Mouse (Mus musculus) small intestine, adult 2 months (tissue): ENCODE measurements around the gene Itgad. TPM values are rescaled to one million over a fixed set of nuclear protein-coding genes. Genes with fewer than 3 reads are reported as not detected.

ENCODE experiments used
- H3K27ac ChIP-seq: fragments of 200-500 bp; 2 replicates; pipeline ENCODE4 v1.5.1; 2012; ENCODE audit warnings: low read depth, low read length, control low read depth, inconsistent platforms; ENCODE audit not compliant: insufficient read depth
- H3K27me3 ChIP-seq: fragments of 200-500 bp; 2 replicates; pipeline ENCODE4 v1.6.1; 2012; ENCODE audit warnings: mild to moderate bottlenecking, moderate library complexity, low read length, inconsistent platforms; ENCODE audit not compliant: control insufficient read depth, insufficient read depth
- H3K36me3 ChIP-seq: fragments of 200-500 bp; 2 replicates; pipeline ENCODE4 v1.6.1; 2012; ENCODE audit warnings: mild to moderate bottlenecking, low read length, control low read depth, inconsistent platforms; ENCODE audit not compliant: control insufficient read depth, insufficient read depth
- H3K4me1 ChIP-seq: fragments of 200-500 bp; 2 replicates; pipeline ENCODE4 v1.6.1; 2012; ENCODE audit warnings: low read length, inconsistent platforms, mixed read lengths; ENCODE audit not compliant: control insufficient read depth, insufficient read depth, insufficient read length
- H3K4me3 ChIP-seq: fragments of 200-500 bp; 2 replicates; pipeline ENCODE4 v1.5.1; 2012; ENCODE audit warnings: low read depth, mild to moderate bottlenecking, control low read depth, inconsistent platforms, low read length, moderate library complexity
- CTCF ChIP-seq: fragments of 200-500 bp; IDR thresholded peaks from 2 replicates; pipeline ENCODE4 v1.5.1; 2012; ENCODE audit warnings: low read depth, mild to moderate bottlenecking, control low read depth, inconsistent platforms, low read length, moderate library complexity, mixed read lengths; ENCODE audit not compliant: insufficient replicate concordance, insufficient read length; ENCODE audit errors: extremely low read depth
- POLR2A ChIP-seq: fragments of 200-500 bp; IDR thresholded peaks from 2 replicates; pipeline ENCODE4 v1.6.1; 2012; ENCODE audit warnings: low read depth, mild to moderate bottlenecking, control low read depth, inconsistent platforms, low read length, moderate library complexity
- WGBS: fragments of 180-500 bp; shearing (Covaris S2); methylation state at CpG from one replicate; pipeline ENCODE4 v1.1.7; 2018; 5-methylcytosine and 5-hydroxymethylcytosine counted together
- polyA plus RNA-seq: library from polyadenylated mRNA; depleted of rRNA; stranded (reverse); fragments of >200 nt; gene quantifications from 2 replicates; pipeline ENCODE4 v1.2.3, GENCODE M21; 2012

The Itgad gene
- polyA plus RNA-seq, 1 experiment = 1.4 TPM

DNA sequence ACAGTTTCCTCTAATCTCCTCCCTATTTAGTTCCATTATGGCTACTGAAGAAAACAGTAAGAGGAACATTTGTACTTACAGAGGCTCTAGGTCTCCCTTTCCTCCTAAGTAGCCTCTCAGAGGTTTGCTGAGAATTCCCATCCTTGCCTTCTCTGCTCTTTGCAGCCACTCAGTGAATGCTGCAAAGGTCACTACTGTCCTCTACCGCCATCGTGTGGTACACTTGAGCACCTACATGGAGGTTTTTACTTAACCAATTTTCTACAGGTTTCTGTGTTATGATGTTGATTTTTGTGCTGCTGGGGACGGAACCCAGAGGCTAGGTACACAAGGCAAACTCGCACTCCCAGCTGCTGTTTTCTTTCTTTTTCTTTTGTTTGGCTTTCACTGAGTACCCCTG is 54.0 kb downstream of the Itgad start:
- no peak overlapping the region for H3K27ac ChIP-seq
- TF ChIP-seq POLR2A (no peak), CTCF (peak; percentile 81; the same call in 1 of the 2 replicates)
- no peaks in the 10 kb centered on the region for H3K36me3 ChIP-seq
- no peak overlapping the region for H3K4me3 ChIP-seq
- 6% methylated on average over 4 of the region's 4 CpGs for WGBS
- peaks cover 8% of the 10 kb centered on the region for H3K4me1 ChIP-seq
- H3K27me3 ChIP-seq = no peaks in the 10 kb centered on the region

DNA sequence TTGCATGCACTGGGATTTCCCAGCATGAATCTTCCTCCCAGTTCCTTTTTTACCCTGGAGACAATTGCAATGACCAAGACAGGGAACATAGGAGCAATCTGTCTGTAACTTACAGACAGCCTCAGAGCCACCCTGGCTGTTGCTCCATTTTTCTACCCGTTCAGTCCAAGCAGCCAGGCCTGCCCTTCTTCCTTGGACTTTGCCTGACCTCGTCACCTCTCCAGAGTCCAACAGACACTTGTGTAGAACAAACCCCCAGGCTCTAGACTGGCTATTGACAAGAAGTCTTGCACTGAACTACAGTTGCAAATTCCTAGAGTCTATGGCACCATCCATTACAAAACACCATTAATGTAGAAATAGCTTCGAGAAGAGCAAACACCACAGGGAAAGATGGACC is 55.6 kb downstream of the Itgad start:
- WGBS = 51% methylated on average over 3 of the region's 3 CpGs
- H3K4me1 ChIP-seq = peaks cover 8% of the 10 kb centered on the region
- no peaks in the 10 kb centered on the region for H3K27me3 ChIP-seq
- TF ChIP-seq POLR2A (no peak), CTCF (no peak)
- no peaks in the 10 kb centered on the region for H3K36me3 ChIP-seq
- no peak overlapping the region for H3K27ac ChIP-seq
- no peak overlapping the region for H3K4me3 ChIP-seq

DNA sequence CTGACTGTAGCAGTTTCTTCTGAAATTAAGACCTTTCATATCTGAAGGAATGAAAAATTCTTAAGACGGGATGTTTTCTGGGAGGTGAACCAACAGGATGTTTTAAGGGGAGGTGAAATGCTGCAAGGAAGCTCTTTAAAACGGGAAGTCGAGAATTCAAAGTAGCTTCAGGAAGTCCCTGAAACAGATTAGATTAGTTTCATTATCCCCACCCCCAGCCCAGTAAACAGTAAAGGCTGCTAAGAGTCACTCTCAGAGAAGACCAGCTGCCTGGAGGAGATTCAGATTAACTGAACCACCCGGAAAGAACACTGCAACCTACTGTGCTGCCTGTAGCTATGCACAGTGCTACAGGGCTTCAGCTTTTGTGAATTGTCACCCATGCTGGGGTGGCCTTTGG is 65.8 kb downstream of the Itgad start:
- TF ChIP-seq POLR2A = no peak
- no peak for TF ChIP-seq CTCF
- no peak overlapping the region for H3K27ac ChIP-seq
- 85% methylated on average over 4 of the region's 4 CpGs for WGBS
- H3K27me3 ChIP-seq = no peaks in the 10 kb centered on the region
- no peaks in the 10 kb centered on the region for H3K4me1 ChIP-seq
- H3K4me3 ChIP-seq = no peak overlapping the region
- no peaks in the 10 kb centered on the region for H3K36me3 ChIP-seq

DNA sequence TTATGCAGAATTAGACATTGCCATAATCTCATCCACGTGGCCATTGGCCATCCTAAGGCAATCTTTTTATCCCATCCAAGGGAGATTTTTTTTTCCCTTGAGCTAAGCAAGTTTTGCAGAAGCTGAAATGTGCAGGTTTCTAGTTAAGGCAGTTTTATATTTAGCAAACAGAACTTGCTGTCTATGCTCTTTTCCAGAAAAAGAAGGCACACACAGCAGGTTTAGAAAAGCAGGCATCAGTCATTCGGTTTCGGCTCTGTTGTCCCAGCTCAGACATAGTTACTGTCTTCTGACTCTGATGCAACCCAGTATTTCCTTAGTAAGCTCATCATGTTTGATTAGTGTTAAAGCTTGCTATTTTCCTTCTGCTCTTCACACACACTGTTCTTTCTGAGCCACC is 66.8 kb downstream of the Itgad start:
- H3K4me3 ChIP-seq = no peak overlapping the region
- no peaks in the 10 kb centered on the region for H3K36me3 ChIP-seq
- 87% methylated on average over 3 of the region's 3 CpGs for WGBS
- no peaks in the 10 kb centered on the region for H3K27me3 ChIP-seq
- no peaks in the 10 kb centered on the region for H3K4me1 ChIP-seq
- TF ChIP-seq CTCF (no peak), POLR2A (no peak)
- no peak overlapping the region for H3K27ac ChIP-seq

DNA sequence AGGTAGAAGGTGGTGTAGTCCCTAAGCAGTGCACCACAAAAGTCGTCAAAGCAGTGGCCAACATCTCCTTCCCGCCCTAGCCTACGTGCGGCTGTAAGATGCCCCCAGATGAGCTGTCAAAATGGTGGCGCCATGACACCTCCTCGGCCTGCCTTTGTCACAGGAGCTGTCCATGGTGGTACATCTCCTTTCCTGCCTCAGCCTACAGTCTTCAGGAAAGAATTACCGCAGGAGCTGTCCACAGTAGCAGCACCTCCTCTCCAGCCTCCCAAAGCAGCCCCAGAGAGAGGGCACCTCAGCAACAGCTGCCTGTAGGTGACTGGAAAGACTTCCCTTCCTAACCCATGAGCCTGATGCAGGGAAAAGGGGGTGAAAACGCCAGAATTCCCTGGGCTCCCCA is 77.6 kb downstream of the Itgad start:
- Histone ChIP-seq H3K27ac (no peak overlapping the region), H3K36me3 (no peaks in the 10 kb centered on the region), H3K4me3 (no peak overlapping the region), H3K27me3 (no peaks in the 10 kb centered on the region), H3K4me1 (peaks cover 8% of the 10 kb centered on the region)
- TF ChIP-seq CTCF (no peak), POLR2A (no peak)
- WGBS = 35% methylated on average over 8 of the region's 8 CpGs

DNA sequence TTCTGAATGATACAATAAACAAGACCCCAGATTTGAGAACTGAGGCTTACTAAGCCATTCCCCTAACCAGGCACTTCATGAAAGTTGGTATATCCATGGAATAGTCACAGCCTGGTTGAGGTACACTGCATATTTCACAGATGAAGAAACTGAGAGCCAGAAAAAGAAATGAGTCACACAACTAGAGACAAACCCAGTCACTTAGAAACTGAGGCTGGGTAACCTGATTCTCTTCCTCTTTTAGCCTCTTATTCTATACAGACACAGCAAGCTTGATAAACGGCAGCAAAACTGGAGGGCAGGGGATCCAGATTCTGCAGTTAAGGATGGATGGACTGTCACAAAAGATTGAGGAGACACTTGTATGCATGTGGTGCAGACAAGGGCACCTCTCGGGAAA is 80.6 kb downstream of the Itgad start:
- H3K36me3 ChIP-seq = peaks cover under 1% of the 10 kb centered on the region; the same call in 1 of the 2 replicates
- no peaks in the 10 kb centered on the region for H3K27me3 ChIP-seq
- H3K4me1 ChIP-seq = peaks cover 11% of the 10 kb centered on the region
- 78% methylated on average over 2 of the region's 2 CpGs for WGBS
- no peak overlapping the region for H3K27ac ChIP-seq
- TF ChIP-seq CTCF (no peak), POLR2A (no peak)
- H3K4me3 ChIP-seq = no peak overlapping the region

DNA sequence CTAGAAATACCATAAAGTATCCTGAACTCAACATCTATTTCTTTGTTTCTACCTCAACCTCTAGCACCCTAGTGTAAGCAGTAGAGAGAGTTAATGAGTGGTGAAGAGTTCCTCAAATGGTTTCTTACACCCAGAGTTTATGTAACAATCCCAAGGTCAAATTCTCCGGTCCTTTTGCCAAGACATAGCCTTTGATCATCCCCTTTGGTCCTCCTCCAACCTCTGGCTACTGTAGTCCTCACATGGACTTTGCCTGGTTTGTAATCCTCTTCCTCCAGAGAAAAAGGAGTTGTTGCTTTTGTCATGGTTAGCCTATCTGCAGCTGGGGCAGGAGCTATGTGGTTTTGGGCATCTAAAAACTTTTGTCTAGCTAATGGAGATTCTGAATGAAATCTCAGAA is 81.3 kb downstream of the Itgad start:
- H3K27ac ChIP-seq = 0 out of 2 replicates have a peak overlapping the region, but pooled peaks have one; percentile 9
- TF ChIP-seq CTCF = no peak
- TF ChIP-seq POLR2A = no peak

DNA sequence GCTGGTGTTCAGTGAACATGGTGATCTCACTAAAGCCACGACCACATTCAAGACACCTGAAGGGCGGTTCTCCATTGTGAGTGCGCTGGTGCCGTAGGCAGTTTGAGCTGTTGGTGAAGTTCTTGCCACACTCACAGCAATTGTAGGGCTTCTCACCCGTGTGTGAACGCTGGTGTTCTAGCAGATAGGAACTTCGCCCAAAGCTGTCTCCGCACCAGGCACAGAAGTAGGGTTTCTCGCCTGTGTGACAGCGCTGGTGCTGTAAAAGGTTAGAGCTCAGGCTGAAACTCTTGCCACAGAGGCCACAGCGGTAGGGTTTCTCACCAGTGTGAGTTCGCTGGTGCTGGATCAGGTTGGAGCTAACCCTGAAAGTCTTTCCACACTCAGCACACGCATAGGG is 82.2 kb downstream of the Itgad start:
- Histone ChIP-seq H3K27ac (no peak overlapping the region), H3K36me3 (peaks cover 16% of the 10 kb centered on the region), H3K27me3 (no peaks in the 10 kb centered on the region), H3K4me1 (peaks cover 11% of the 10 kb centered on the region), H3K4me3 (peak overlapping the region; percentile 84; the same call in 1 of the 2 replicates)
- TF ChIP-seq POLR2A = no peak
- no peak for TF ChIP-seq CTCF
- 92% methylated on average over 13 of the region's 13 CpGs for WGBS

More for the DNA sequence above, 81.3 kb downstream of the Itgad start:
- Histone ChIP-seq H3K36me3 (peaks cover 8% of the 10 kb centered on the region), H3K4me1 (peaks cover 11% of the 10 kb centered on the region), H3K27me3 (no peaks in the 10 kb centered on the region), H3K4me3 (no peak overlapping the region)
- 12% methylated on average over 1 of the region's 1 CpGs for WGBS
